Mouse (Mus musculus) hindbrain, embryonic 12.5 days (tissue): ENCODE data around the gene Arid5b. TPM values are rescaled to one million over a fixed set of nuclear protein-coding genes. Genes with fewer than 3 reads are reported as not detected.
A peak's percentile ranks its signal among the peaks of the same experiment; 100 is the strongest.

Experiments used
- ATAC-seq: fragments of 200-750 bp; cut with Nextera tagmentation; 2 replicates; pipeline ENCODE4 v1.8.0; 2017; ENCODE audit warnings: moderate TSS enrichment; ENCODE audit not compliant: low FRiP score
- H3K27ac ChIP-seq: fragments of 300-500 bp; sonication (generic); 2 replicates; pipeline ENCODE4 v1.5.1; 2016; ENCODE audit warnings: mild to moderate bottlenecking
- H3K27me3 ChIP-seq: fragments of 300-500 bp; sonication (generic); 2 replicates; pipeline ENCODE4 v1.6.1; 2016; ENCODE audit warnings: mild to moderate bottlenecking
- H3K36me3 ChIP-seq: fragments of 300-500 bp; sonication (generic); 2 replicates; pipeline ENCODE4 v1.6.1; 2016; ENCODE audit warnings: mild to moderate bottlenecking
- H3K4me1 ChIP-seq: fragments of 300-500 bp; sonication (generic); 2 replicates; pipeline ENCODE4 v1.6.1; 2016
- H3K4me2 ChIP-seq: fragments of 300-500 bp; sonication (generic); replicated peaks from 2 replicates; pipeline ENCODE4 v1.6.1; 2016; ENCODE audit warnings: mild to moderate bottlenecking
- H3K4me3 ChIP-seq: fragments of 300-500 bp; sonication (generic); 2 replicates; pipeline ENCODE4 v1.5.1; 2016; ENCODE audit warnings: mild to moderate bottlenecking
- H3K9ac ChIP-seq: fragments of 300-500 bp; sonication (generic); 2 replicates; pipeline ENCODE4 v1.6.1; 2016; ENCODE audit warnings: mild to moderate bottlenecking, moderate library complexity
- H3K9me3 ChIP-seq: fragments of 300-500 bp; sonication (generic); replicated peaks from 2 replicates; pipeline ENCODE4 v1.6.1; 2016; ENCODE audit warnings: mild to moderate bottlenecking
- WGBS: fragments of 180-500 bp; shearing (Covaris S2); methylation state at CpG from one replicate; pipeline ENCODE4 v1.1.7; 2016; 5-methylcytosine and 5-hydroxymethylcytosine counted together
- polyA plus RNA-seq: library from polyadenylated mRNA; unstranded; fragments of >200 nt; fragmentation: Nextera tagmentation; extraction: Ambion mirVana; gene quantifications from 2 replicates; pipeline ENCODE4 v1.2.1, GENCODE M21; 2016

Gene Arid5b
- polyA plus RNA-seq, 1 experiment from 2014 or later, result 28.2 TPM

DNA sequence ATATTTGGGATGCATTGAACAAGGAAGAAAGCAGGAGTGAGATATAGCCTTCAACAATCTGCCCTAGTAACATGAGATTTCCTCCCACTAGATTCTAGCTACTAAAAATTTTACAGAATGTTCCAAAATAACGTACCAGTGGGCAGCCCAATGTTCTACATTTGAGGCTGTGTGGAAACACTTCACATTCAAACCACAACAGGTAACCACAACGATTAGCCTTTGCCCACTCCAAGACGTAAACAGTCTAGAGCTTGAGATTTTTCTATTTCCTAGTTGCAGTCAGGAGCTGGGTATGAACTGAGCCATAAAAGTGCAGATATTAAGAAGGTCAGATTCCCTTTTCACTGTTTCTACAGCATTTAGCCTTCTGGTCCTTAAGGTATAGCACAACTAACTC, 56.5 kb downstream of the Arid5b start:
- Histone ChIP-seq H3K9me3 (peaks cover 4% of the 10 kb centered on the region), H3K9ac (no peak overlapping the region), H3K4me3 (no peak overlapping the region), H3K27ac (no peak overlapping the region), H3K36me3 (no peaks in the 10 kb centered on the region), H3K4me2 (no peak overlapping the region), H3K4me1 (no peaks in the 10 kb centered on the region), H3K27me3 (no peaks in the 10 kb centered on the region)
- ATAC-seq, result no peak
- 96% methylated on average over 3 of the region's 3 CpGs for WGBS

DNA sequence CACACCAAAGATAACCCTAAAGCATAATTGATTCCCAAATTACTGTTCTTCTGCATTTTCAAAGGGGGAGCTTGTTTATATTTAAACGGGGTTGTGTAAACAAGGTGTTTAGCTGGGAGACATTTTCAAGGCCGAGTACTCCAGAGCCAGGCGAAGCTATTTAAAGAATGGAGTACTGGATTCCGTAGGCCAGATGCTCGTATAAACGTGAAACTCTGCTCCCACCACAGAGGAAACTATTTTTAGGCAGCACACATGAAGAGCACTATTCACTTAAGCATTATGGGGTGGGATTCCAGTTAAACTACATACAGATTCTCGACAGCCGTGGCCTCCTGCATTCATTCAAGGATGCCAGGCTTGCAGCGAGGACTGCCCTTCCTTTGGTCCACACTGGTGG, 59.2 kb downstream of the Arid5b start:
- Histone ChIP-seq H3K9me3 (peaks cover 6% of the 10 kb centered on the region), H3K27me3 (no peaks in the 10 kb centered on the region), H3K4me1 (no peaks in the 10 kb centered on the region), H3K9ac (no peak overlapping the region), H3K4me2 (no peak overlapping the region), H3K36me3 (peaks cover 9% of the 10 kb centered on the region; the same call in 1 of the 2 replicates), H3K27ac (no peak overlapping the region), H3K4me3 (no peak overlapping the region)
- no peak for ATAC-seq
- 85% methylated on average over 9 of the region's 9 CpGs for WGBS

DNA sequence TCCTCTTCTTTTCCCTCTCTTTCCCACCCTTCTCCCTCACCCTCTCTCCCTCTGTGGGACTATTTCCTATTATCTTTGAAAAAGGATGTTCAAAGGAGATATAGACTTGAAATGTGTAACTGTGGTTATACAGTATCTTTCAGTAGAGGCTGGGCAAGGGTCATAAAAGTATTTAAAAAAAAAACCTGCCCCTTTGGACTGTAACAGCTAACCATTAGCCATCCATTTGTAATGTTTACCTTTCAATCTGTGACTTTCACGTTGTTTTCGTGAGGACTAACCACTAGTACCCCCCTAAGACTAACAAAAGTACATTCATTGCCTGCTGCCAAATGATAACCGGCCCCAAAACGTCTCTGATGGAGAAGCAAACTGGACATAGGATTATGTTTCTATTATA, 59.9 kb downstream of the Arid5b start:
- ATAC-seq, result no peak
- Histone ChIP-seq H3K4me3 (no peak overlapping the region), H3K36me3 (peaks cover 9% of the 10 kb centered on the region; the same call in 1 of the 2 replicates), H3K27me3 (no peaks in the 10 kb centered on the region), H3K27ac (no peak overlapping the region), H3K9me3 (peaks cover 6% of the 10 kb centered on the region), H3K4me1 (no peaks in the 10 kb centered on the region), H3K9ac (no peak overlapping the region), H3K4me2 (no peak overlapping the region)
- 89% methylated on average over 4 of the region's 4 CpGs for WGBS

DNA sequence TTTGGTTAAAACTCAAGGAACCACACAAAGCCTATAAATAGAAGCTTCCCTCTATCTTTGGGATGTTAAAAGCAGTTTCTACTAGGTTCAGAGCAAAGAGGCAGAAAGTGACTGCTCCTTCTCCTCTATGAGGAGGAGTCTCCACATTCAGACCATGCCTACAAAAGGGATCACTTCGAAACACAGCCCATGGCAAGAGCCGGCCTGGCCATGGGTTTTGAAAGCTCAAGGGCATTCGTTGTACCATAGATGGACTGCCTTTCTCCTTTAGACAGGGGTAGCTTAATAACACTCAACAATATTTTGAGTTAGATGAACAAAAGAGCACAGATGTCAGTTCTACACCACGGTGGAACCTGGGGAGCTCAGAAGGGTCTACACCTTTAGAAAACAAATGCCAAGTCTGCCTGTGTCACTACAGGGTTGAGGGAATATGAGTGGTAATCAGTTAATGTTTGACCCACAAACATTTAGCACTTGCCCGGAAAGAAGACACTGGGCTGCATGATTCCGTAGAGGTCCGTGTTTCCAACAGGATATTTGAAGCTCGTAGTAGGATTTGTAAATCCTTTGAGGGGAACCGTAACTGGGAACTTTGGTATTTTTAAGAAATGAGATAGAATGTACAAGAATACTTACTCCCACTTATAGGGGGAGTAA, 63.6 kb downstream of the Arid5b start:
- no peak overlapping the region for H3K27ac ChIP-seq
- no peaks in the 10 kb centered on the region for H3K27me3 ChIP-seq
- H3K4me1 ChIP-seq, result peaks cover 11% of the 10 kb centered on the region
- no peak overlapping the region for H3K9ac ChIP-seq
- no peak overlapping the region for H3K4me2 ChIP-seq
- H3K4me3 ChIP-seq, result no peak overlapping the region
- H3K9me3 ChIP-seq, result peaks cover 6% of the 10 kb centered on the region
- H3K36me3 ChIP-seq, result peaks cover 9% of the 10 kb centered on the region; the same call in 1 of the 2 replicates
- ATAC-seq, result no peak
- WGBS, result 94% methylated on average over 9 of the region's 9 CpGs

DNA sequence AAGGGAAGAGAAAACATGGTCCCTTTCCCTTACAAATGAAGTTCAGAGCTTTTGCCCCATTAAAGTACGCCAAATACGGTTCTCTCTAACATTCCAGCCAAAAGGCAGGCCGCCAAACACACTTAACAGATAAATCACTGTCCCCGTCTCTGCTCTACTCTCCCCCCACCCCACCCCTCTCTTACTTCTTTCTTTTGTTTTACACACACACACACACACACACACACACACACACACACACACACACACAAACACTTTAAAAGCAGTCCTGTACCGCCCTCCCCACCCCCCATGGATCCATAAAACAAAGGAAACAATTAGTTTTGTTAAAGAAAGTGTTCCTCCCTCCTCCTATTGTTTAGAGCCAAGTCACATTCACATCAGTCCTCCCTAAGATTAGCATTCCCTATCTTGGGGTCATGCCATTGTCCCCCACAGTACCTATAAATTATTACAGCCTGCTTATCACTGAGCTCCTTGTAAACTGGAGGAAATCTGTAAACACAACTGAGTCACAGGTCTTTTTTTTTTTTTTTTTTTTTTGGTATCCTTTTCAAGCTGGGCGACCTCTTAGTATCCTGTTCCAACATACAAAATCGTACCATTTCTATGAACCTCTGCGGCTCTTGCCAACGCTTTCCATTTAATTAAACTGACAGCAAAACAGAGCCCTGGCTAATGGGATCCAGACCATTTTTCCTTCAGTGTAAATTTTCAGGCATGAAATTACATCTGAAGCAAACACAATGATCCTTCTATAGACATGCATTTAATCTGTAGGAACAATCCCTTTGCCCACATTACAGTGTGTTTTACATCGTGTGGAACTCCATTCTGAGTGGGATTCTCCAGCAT, 66.3 kb downstream of the Arid5b start:
- Histone ChIP-seq H3K36me3 (peaks cover 9% of the 10 kb centered on the region; the same call in 1 of the 2 replicates), H3K9me3 (peaks cover 4% of the 10 kb centered on the region), H3K9ac (no peak overlapping the region), H3K27me3 (no peaks in the 10 kb centered on the region), H3K4me1 (peaks cover 29% of the 10 kb centered on the region), H3K4me3 (no peak overlapping the region), H3K4me2 (no peak overlapping the region), H3K27ac (peak overlapping the region; percentile 23; the same call in 1 of the 2 replicates)
- no peak for ATAC-seq
- WGBS, result 34% methylated on average over 10 of the region's 10 CpGs

DNA sequence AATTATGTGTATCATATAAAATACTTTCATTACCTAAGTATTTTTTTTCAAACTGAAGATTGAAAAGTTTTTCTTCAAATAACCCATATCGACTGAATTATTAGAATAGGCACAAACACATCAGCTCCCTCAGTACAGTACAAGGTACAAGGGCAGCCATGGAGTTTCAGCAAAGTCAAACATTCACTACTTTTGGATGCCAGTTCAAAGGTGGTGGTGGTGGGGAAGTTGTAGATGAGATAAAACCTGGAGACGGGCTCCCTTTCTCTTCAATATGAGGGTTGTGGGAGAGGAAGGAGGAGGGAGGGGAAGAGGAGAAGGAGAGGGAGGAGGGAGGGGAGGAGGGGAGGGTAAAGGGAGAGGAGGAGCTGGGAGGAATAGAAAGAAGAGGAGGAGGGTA, 67.0 kb downstream of the Arid5b start:
- Histone ChIP-seq H3K9me3 (no peaks in the 10 kb centered on the region), H3K4me3 (no peak overlapping the region), H3K4me1 (peaks cover 29% of the 10 kb centered on the region), H3K36me3 (peaks cover 8% of the 10 kb centered on the region; the same call in 1 of the 2 replicates), H3K9ac (no peak overlapping the region), H3K27me3 (no peaks in the 10 kb centered on the region), H3K4me2 (no peak overlapping the region), H3K27ac (no peak overlapping the region)
- ATAC-seq, result no peak
- 60% methylated on average over 2 of the region's 2 CpGs for WGBS

DNA sequence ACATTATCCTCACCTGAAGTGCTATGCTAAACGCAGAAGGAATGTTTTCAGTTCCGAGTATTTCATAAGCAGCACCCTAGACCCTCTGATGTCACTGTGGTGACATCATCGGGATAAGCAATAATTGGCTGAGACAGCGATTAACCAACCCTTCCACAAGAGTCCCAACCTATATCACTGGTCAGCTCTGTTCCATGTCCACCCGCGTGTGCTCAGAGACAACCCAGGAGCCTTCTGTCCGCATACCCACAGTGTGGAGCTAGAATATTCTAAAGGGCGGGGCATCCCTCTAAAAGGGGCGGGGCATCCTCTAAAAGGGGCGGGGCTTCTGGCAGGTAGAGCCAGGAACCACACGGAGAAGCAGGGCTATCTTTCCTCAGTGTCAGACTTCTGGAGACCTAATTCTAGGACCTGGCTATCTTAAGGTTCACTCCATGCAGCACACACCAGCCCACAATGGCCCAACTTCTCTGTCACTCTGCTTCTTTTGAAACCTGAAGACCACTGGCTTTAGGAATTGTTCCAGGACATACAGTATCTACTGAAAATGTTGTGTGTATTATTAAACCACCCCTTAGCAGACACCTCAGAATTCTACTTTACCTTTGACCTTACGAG, 68.4 kb downstream of the Arid5b start:
- no peak overlapping the region for H3K27ac ChIP-seq
- no peak overlapping the region for H3K4me2 ChIP-seq
- H3K9ac ChIP-seq, result no peak overlapping the region
- H3K27me3 ChIP-seq, result no peaks in the 10 kb centered on the region
- ATAC-seq, result no peak
- no peaks in the 10 kb centered on the region for H3K9me3 ChIP-seq
- no peak overlapping the region for H3K4me3 ChIP-seq
- no peaks in the 10 kb centered on the region for H3K36me3 ChIP-seq
- 88% methylated on average over 12 of the region's 12 CpGs for WGBS
- H3K4me1 ChIP-seq, result peaks cover 29% of the 10 kb centered on the region

DNA sequence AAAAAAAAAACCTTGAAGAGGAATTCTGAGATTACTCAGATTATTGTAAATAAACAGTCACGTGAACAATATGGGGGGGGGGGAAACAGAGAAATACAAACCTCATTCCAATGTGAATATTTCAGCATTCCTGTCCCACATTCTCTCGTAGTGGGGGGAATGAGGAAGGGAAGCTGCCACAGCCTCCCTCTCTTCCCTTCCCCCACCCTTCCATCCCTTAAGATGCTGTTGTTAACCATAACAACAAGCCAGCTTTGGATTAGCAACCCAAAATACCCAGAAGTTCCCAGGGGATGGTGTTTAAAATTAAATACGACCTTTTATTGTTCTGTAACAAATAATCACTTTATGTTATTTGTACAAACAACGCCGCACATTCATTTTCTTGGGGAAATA, 69.9 kb downstream of the Arid5b start:
- Histone ChIP-seq H3K9ac (no peak overlapping the region), H3K9me3 (no peaks in the 10 kb centered on the region), H3K27ac (no peak overlapping the region), H3K4me2 (0 out of 2 replicates have a peak overlapping the region, but pooled peaks have one; percentile 40), H3K27me3 (no peaks in the 10 kb centered on the region), H3K4me1 (peaks cover 29% of the 10 kb centered on the region), H3K4me3 (no peak overlapping the region), H3K36me3 (no peaks in the 10 kb centered on the region)
- no peak for ATAC-seq
- 57% methylated on average over 5 of the region's 5 CpGs for WGBS

DNA sequence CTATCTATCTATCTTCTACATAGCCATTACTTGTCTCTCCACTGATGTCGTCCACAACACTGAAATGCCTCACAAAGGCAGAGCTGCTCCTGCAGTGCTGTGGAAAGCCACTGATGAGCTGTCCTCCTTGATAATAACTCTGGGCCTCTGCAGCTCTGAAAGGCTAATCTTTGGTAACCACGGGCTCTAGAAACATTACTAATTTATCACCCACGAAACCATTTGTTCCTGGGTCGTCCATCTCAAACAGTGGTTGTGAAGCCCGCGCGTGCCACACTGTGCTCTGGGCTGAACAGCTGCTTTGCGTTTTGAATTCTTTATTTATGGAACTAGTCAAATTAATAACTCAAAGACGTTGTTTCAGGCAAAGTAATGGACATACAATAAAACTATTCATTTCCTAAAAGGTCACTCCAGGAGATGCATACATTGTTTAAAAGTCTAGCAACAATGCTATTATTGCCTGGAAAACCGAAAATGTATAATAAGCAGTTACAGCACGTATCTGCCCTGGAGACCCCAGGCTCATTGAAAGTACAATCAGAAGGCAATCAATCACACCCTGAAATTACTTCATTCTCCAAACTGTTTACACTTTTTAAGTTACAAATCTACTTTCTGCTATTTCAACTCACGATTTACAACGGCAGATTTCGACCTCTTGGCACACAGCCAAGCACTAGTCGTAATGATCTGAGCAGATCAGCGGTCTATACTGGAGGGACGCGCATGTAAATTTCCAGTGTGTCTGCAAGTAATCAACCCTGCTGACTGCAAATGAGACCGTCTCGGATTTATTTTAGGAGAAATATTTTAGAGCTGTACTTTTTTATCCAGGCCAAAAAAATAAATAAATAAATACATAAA, 70.5 kb downstream of the Arid5b start:
- ATAC-seq, result peak; percentile 82
- Histone ChIP-seq H3K4me1 (peaks cover 29% of the 10 kb centered on the region), H3K4me3 (peak overlapping the region; percentile 7; the same call in 1 of the 2 replicates), H3K4me2 (peak overlapping the region; percentile 40), H3K36me3 (no peaks in the 10 kb centered on the region), H3K9me3 (no peaks in the 10 kb centered on the region), H3K27ac (peak overlapping the region; percentile 74; the same call in 1 of the 2 replicates), H3K9ac (no peak overlapping the region), H3K27me3 (no peaks in the 10 kb centered on the region)
- WGBS, result 32% methylated on average over 20 of the region's 20 CpGs

DNA sequence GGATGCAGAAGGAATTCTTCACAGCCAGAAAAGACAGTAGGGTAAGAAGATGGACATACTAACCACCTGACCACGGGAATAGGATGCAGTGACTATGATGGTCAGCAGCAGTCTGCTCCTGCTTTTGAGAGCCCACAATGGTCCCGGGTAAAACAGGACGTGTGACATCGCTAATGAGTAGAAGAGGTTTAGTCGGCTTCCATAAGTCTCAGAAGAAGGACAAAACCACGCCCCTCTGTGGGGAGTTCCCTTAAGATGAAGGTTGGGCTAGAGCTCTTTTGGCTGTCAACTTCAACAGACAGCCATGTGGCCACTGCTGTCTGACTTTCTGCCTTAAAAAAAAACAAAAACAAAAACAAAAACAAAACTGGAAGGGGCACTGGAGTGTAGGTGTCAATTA, 74.1 kb downstream of the Arid5b start:
- Histone ChIP-seq H3K4me3 (no peak overlapping the region), H3K9me3 (no peaks in the 10 kb centered on the region), H3K4me1 (peaks cover 16% of the 10 kb centered on the region), H3K36me3 (0 out of 2 replicates have a peak, but pooled peaks cover 3% of the 10 kb centered on the region), H3K27ac (no peak overlapping the region), H3K4me2 (no peak overlapping the region), H3K27me3 (no peaks in the 10 kb centered on the region), H3K9ac (no peak overlapping the region)
- no peak for ATAC-seq
- WGBS, result 83% methylated on average over 6 of the region's 6 CpGs

DNA sequence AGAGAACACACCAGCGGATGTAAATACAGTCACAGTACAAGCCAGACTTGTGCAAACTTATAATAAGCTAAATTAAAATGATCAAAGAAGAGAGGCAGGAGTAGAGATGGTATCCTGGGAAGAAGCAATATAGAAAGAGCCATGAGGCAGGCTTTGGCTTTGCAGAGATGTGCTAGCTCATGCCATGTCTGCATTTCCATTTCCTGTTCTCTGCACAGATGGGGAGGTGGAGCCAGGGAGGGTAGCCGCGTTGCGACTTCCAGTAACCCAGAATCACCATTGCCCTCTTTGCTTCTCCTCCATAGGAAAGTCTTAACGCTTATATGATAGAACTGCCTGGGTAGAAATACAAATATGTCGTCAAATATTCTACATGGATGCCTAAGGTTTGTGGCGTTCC, 74.7 kb downstream of the Arid5b start:
- Histone ChIP-seq H3K27ac (no peak overlapping the region), H3K9me3 (no peaks in the 10 kb centered on the region), H3K9ac (no peak overlapping the region), H3K36me3 (0 out of 2 replicates have a peak, but pooled peaks cover 3% of the 10 kb centered on the region), H3K4me2 (no peak overlapping the region), H3K27me3 (no peaks in the 10 kb centered on the region), H3K4me3 (no peak overlapping the region), H3K4me1 (peaks cover 10% of the 10 kb centered on the region)
- WGBS, result 96% methylated on average over 7 of the region's 7 CpGs
- no peak for ATAC-seq
